Mouse (Mus musculus): Measurements from ENCODE around the gene Olfr1099. TPM values are rescaled to one million over a fixed set of nuclear protein-coding genes. Genes with fewer than 3 reads are reported as not detected.

Gene Olfr1099
- not detected for polyA plus RNA-seq (2014; fragmentation: Illumina TruSeq; extraction: RNeasy Lipid Tissue Mini Kit (QIAGEN cat#74804); ENCODE audit: low read depth, low replicate concordance)

DNA sequence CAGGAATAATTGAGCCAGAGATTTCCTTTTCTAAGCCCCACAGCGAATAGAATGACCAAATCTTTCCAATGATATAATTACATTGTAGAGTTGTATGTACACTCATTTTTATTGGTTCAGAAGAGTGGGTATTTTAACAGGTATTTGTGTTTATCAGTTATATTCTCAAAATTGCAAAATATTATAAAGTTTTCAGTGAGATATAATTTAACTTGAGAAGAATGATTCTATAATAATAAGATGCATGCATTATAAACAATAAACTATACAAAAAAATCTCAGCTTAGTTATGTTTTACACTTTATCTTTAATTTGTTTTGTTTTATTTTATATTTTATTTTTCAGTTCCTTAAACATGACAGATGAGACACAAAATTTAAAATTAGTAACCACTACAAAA, at the start of gene Olfr1099:
Olfr1099 (minus strand) TSS at position 101 of the 400 bp plus-strand sequence.

GRCm38 (mm10) chr2:86998098-86998497, 37.6 kb upstream of the Olfr1099 start, which contains the start of gene Olfr1102:
Gene Olfr1102 (plus strand): TSS chr2:86998398.

GRCm38 (mm10) chr2:86991121-86991520, 30.6 kb upstream of the Olfr1099 start, which contains the start of gene Olfr1101:
Gene Olfr1101 (minus strand): TSS chr2:86991221.

DNA sequence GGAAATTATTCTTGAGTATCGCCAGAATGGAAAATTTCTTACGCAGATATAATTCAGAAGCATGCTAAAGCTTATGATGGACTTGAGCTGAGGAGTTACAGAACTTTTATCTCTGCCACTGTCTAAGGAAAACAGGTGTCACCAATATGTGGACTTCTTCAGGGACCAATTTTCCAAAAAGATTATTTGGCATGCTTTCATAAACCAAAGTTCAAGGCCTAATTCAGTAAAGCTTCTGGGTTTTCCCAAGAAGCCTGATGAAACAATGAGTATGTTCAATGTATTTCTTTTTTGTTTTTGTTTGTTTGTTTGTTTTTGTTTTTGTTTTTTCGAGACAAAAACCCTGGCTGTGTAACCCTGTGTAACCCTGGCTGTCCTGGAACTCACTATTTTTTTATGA, 19.4 kb upstream of the Olfr1099 start, which contains the start of gene Olfr1100:
Olfr1100 (minus strand) TSS at position 101 of the 400 bp plus-strand sequence.

GRCm38 (mm10) chr2:86924445-86924844, 36.0 kb downstream of the Olfr1099 start, which contains the start of gene Olfr1098:
Gene Olfr1098 (minus strand): TSS chr2:86924545.

Other genes starting within 250 kb of the Olfr1099 start
- gene Olfr1089, start 227.0 kb downstream of the Olfr1099 start, polyA plus RNA-seq (2014; fragmentation: Illumina TruSeq; extraction: RNeasy Lipid Tissue Mini Kit (QIAGEN cat#74804); ENCODE audit: low read depth, low replicate concordance), result not detected
- not detected for gene Olfr1090, start 201.7 kb downstream of the Olfr1099 start, polyA plus RNA-seq (2014; fragmentation: Illumina TruSeq; extraction: RNeasy Lipid Tissue Mini Kit (QIAGEN cat#74804); ENCODE audit: low read depth, low replicate concordance)
- gene Olfr1093, start 178.2 kb downstream of the Olfr1099 start, polyA plus RNA-seq (2014; fragmentation: Illumina TruSeq; extraction: RNeasy Lipid Tissue Mini Kit (QIAGEN cat#74804); ENCODE audit: low read depth, low replicate concordance), result not detected
- gene Olfr141, start 150.7 kb downstream of the Olfr1099 start, polyA plus RNA-seq (2014; fragmentation: Illumina TruSeq; extraction: RNeasy Lipid Tissue Mini Kit (QIAGEN cat#74804); ENCODE audit: low read depth, low replicate concordance), result not detected
- gene Olfr1094, start 136.0 kb downstream of the Olfr1099 start, polyA plus RNA-seq (2014; fragmentation: Illumina TruSeq; extraction: RNeasy Lipid Tissue Mini Kit (QIAGEN cat#74804); ENCODE audit: low read depth, low replicate concordance), result not detected
- gene Olfr1095, start 109.0 kb downstream of the Olfr1099 start, polyA plus RNA-seq (2014; fragmentation: Illumina TruSeq; extraction: RNeasy Lipid Tissue Mini Kit (QIAGEN cat#74804); ENCODE audit: low read depth, low replicate concordance), result not detected
- not detected for gene Gm13723, start 85.9 kb downstream of the Olfr1099 start, polyA plus RNA-seq (2014; fragmentation: Illumina TruSeq; extraction: RNeasy Lipid Tissue Mini Kit (QIAGEN cat#74804); ENCODE audit: low read depth, low replicate concordance)
- gene Olfr1097, start 68.5 kb downstream of the Olfr1099 start, polyA plus RNA-seq (2014; fragmentation: Illumina TruSeq; extraction: RNeasy Lipid Tissue Mini Kit (QIAGEN cat#74804); ENCODE audit: low read depth, low replicate concordance), result not detected
- gene Olfr1098, start 36.1 kb downstream of the Olfr1099 start, polyA plus RNA-seq (2014; fragmentation: Illumina TruSeq; extraction: RNeasy Lipid Tissue Mini Kit (QIAGEN cat#74804); ENCODE audit: low read depth, low replicate concordance), result not detected
- not detected for gene Olfr1100, start 19.3 kb upstream of the Olfr1099 start, polyA plus RNA-seq (2014; fragmentation: Illumina TruSeq; extraction: RNeasy Lipid Tissue Mini Kit (QIAGEN cat#74804); ENCODE audit: low read depth, low replicate concordance)
- gene Olfr1101, start 30.5 kb upstream of the Olfr1099 start, polyA plus RNA-seq (2014; fragmentation: Illumina TruSeq; extraction: RNeasy Lipid Tissue Mini Kit (QIAGEN cat#74804); ENCODE audit: low read depth, low replicate concordance), result not detected
- not detected for gene Olfr1102, start 37.7 kb upstream of the Olfr1099 start, polyA plus RNA-seq (2014; fragmentation: Illumina TruSeq; extraction: RNeasy Lipid Tissue Mini Kit (QIAGEN cat#74804); ENCODE audit: low read depth, low replicate concordance)
- gene Olfr1104, start 66.4 kb upstream of the Olfr1099 start, polyA plus RNA-seq (2014; fragmentation: Illumina TruSeq; extraction: RNeasy Lipid Tissue Mini Kit (QIAGEN cat#74804); ENCODE audit: low read depth, low replicate concordance), result not detected
- gene Olfr1105, start 75.8 kb upstream of the Olfr1099 start, polyA plus RNA-seq (2014; fragmentation: Illumina TruSeq; extraction: RNeasy Lipid Tissue Mini Kit (QIAGEN cat#74804); ENCODE audit: low read depth, low replicate concordance), result not detected
- gene Olfr1106, start 91.6 kb upstream of the Olfr1099 start, polyA plus RNA-seq (2014; fragmentation: Illumina TruSeq; extraction: RNeasy Lipid Tissue Mini Kit (QIAGEN cat#74804); ENCODE audit: low read depth, low replicate concordance), result not detected
- gene Olfr1107, start 115.1 kb upstream of the Olfr1099 start, polyA plus RNA-seq (2014; fragmentation: Illumina TruSeq; extraction: RNeasy Lipid Tissue Mini Kit (QIAGEN cat#74804); ENCODE audit: low read depth, low replicate concordance), result not detected
- not detected for gene Olfr1109, start 135.3 kb upstream of the Olfr1099 start, polyA plus RNA-seq (2014; fragmentation: Illumina TruSeq; extraction: RNeasy Lipid Tissue Mini Kit (QIAGEN cat#74804); ENCODE audit: low read depth, low replicate concordance)
- gene Olfr259, start 153.9 kb upstream of the Olfr1099 start, polyA plus RNA-seq (2014; fragmentation: Illumina TruSeq; extraction: RNeasy Lipid Tissue Mini Kit (QIAGEN cat#74804); ENCODE audit: low read depth, low replicate concordance), result not detected
- not detected for gene Olfr1110, start 179.6 kb upstream of the Olfr1099 start, polyA plus RNA-seq (2014; fragmentation: Illumina TruSeq; extraction: RNeasy Lipid Tissue Mini Kit (QIAGEN cat#74804); ENCODE audit: low read depth, low replicate concordance)
- not detected for gene Olfr1111, start 191.9 kb upstream of the Olfr1099 start, polyA plus RNA-seq (2014; fragmentation: Illumina TruSeq; extraction: RNeasy Lipid Tissue Mini Kit (QIAGEN cat#74804); ENCODE audit: low read depth, low replicate concordance)
- gene Olfr1112, start 227.1 kb upstream of the Olfr1099 start, polyA plus RNA-seq (2014; fragmentation: Illumina TruSeq; extraction: RNeasy Lipid Tissue Mini Kit (QIAGEN cat#74804); ENCODE audit: low read depth, low replicate concordance), result not detected
- gene Olfr1113, start 248.3 kb upstream of the Olfr1099 start, polyA plus RNA-seq (2014; fragmentation: Illumina TruSeq; extraction: RNeasy Lipid Tissue Mini Kit (QIAGEN cat#74804); ENCODE audit: low read depth, low replicate concordance), result not detected